Mouse (Mus musculus): ENCODE measurements around the gene Prkar1b. TPM values are rescaled to one million over a fixed set of nuclear protein-coding genes. Genes with fewer than 3 reads are reported as not detected.

Gene Prkar1b
- polyA plus RNA-seq, 1 experiment from 2014 or later = 14.4 TPM

GRCm38 (mm10) chr5:138997171-138997788 lies 152.5 kb downstream of the Prkar1b start, which contains the start of gene Pdgfa:
Gene Pdgfa (minus strand): TSS chr5:138997370.
- H3K9ac ChIP-seq (replicated peaks; ENCODE audit: low read depth) = no peak within 1 kb of the TSS; the same call in 1 of the 2 replicates
- peak within 1 kb of the TSS; percentile 97 for H3K27ac ChIP-seq (ENCODE audit: low read length)
- 6% methylated on average over 46 of the region's 48 CpGs for WGBS
- H3K9me3 ChIP-seq (ENCODE audit: low read length) = no peaks in the 10 kb centered on the region
- peak; percentile 91 for DNase-seq (ENCODE audit: low spot score)
- H3K4me1 ChIP-seq (ENCODE audit: insufficient read depth, low read depth, low read length) = peaks cover 37% of the 10 kb centered on the region
- peak within 1 kb of the TSS; percentile 92 for H3K4me2 ChIP-seq (replicated peaks; ENCODE audit: low read depth, low read length)
- no peaks in the 10 kb centered on the region for H3K36me3 ChIP-seq (ENCODE audit: insufficient read depth, low read length)
- H3K4me3 ChIP-seq (ENCODE audit: low read depth, low read length) = peak within 1 kb of the TSS; percentile 67
- peaks cover 29% of the 10 kb centered on the region; the same call in 1 of the 2 replicates for H3K27me3 ChIP-seq (replicated peaks; ENCODE audit: insufficient read depth, low read length)
- ATAC-seq = peak; percentile 20
- TF ChIP-seq CTCF (IDR thresholded peaks at IDR 0.05) = no peak
- no peak for TF ChIP-seq EP300 (IDR thresholded peaks at IDR 0.05)

GRCm38 (mm10) chr5:138996322-138997073 lies 153.3 kb downstream of the Prkar1b start:
- peaks cover 37% of the 10 kb centered on the region for H3K4me1 ChIP-seq (ENCODE audit: insufficient read depth, low read depth, low read length)
- peak overlapping the region; percentile 67 for H3K4me3 ChIP-seq (ENCODE audit: low read depth, low read length)
- 14% methylated on average over 24 of the region's 24 CpGs for WGBS
- H3K9me3 ChIP-seq (ENCODE audit: low read length) = no peaks in the 10 kb centered on the region
- DNase-seq (ENCODE audit: low spot score) (peak; percentile 59), ATAC-seq (peak; percentile 9; the same call in 1 of the 2 replicates)
- peak overlapping the region; percentile 97 for H3K27ac ChIP-seq (ENCODE audit: low read length)
- no peaks in the 10 kb centered on the region for H3K36me3 ChIP-seq (ENCODE audit: insufficient read depth, low read length)
- TF ChIP-seq EP300 (IDR thresholded peaks at IDR 0.05) (no peak), CTCF (IDR thresholded peaks at IDR 0.05) (peak; percentile 72)
- H3K9ac ChIP-seq (replicated peaks; ENCODE audit: low read depth) = no peak overlapping the region
- H3K27me3 ChIP-seq (replicated peaks; ENCODE audit: insufficient read depth, low read length) = peaks cover 29% of the 10 kb centered on the region; the same call in 1 of the 2 replicates
- peak overlapping the region; percentile 92 for H3K4me2 ChIP-seq (replicated peaks; ENCODE audit: low read depth, low read length)

GRCm38 (mm10) chr5:138995721-138996311 lies 154.0 kb downstream of the Prkar1b start:
- Histone ChIP-seq H3K4me2 (replicated peaks; ENCODE audit: low read depth, low read length) (peak overlapping the region; percentile 92), H3K4me1 (ENCODE audit: insufficient read depth, low read depth, low read length) (peaks cover 37% of the 10 kb centered on the region), H3K4me3 (ENCODE audit: low read depth, low read length) (peak overlapping the region; percentile 67), H3K27ac (ENCODE audit: low read length) (peak overlapping the region; percentile 97), H3K9me3 (ENCODE audit: low read length) (no peaks in the 10 kb centered on the region), H3K9ac (replicated peaks; ENCODE audit: low read depth) (peak overlapping the region; percentile 74), H3K36me3 (ENCODE audit: insufficient read depth, low read length) (no peaks in the 10 kb centered on the region), H3K27me3 (replicated peaks; ENCODE audit: insufficient read depth, low read length) (peaks cover 29% of the 10 kb centered on the region; the same call in 1 of the 2 replicates)
- DNase-seq (ENCODE audit: low spot score) = peak; percentile 93
- peak; percentile 75 for ATAC-seq
- WGBS = 4% methylated on average over 30 of the region's 52 CpGs
- TF ChIP-seq CTCF (IDR thresholded peaks at IDR 0.05) (peak; percentile 63), EP300 (IDR thresholded peaks at IDR 0.05) (peak; percentile 56; the same call in 1 of the 2 replicates)

- H3K27me3 ChIP-seq (replicated peaks; ENCODE audit: insufficient read depth, low read length) = peaks cover 29% of the 10 kb centered on the region; the same call in 1 of the 2 replicates
- no peaks in the 10 kb centered on the region for H3K36me3 ChIP-seq (ENCODE audit: insufficient read depth, low read length)
- peak; percentile 88 for DNase-seq (ENCODE audit: low spot score)
Observed at GRCm38 (mm10) chr5:138994786-138995720, 154.7 kb downstream of the Prkar1b start.

GRCm38 (mm10) chr5:138994108-138994785 lies 155.6 kb downstream of the Prkar1b start:
- H3K36me3 ChIP-seq (ENCODE audit: insufficient read depth, low read length) = no peaks in the 10 kb centered on the region
- peak; percentile 56 for DNase-seq (ENCODE audit: low spot score)
- no peaks in the 10 kb centered on the region for H3K9me3 ChIP-seq (ENCODE audit: low read length)
- peaks cover 29% of the 10 kb centered on the region; the same call in 1 of the 2 replicates for H3K27me3 ChIP-seq (replicated peaks; ENCODE audit: insufficient read depth, low read length)
- ATAC-seq = peak; percentile 18
- H3K4me2 ChIP-seq (replicated peaks; ENCODE audit: low read depth, low read length) = peak overlapping the region; percentile 92
- H3K4me3 ChIP-seq (ENCODE audit: low read depth, low read length) = peak overlapping the region; percentile 67
- peak overlapping the region; percentile 97 for H3K27ac ChIP-seq (ENCODE audit: low read length)
- H3K4me1 ChIP-seq (ENCODE audit: insufficient read depth, low read depth, low read length) = peaks cover 37% of the 10 kb centered on the region
- no peak for TF ChIP-seq EP300 (IDR thresholded peaks at IDR 0.05)
- TF ChIP-seq CTCF (IDR thresholded peaks at IDR 0.05) = no peak
- under 1% methylated on average over 43 of the region's 48 CpGs for WGBS
- peak overlapping the region; percentile 74 for H3K9ac ChIP-seq (replicated peaks; ENCODE audit: low read depth)

More at GRCm38 (mm10) chr5:138994786-138995720, 154.7 kb downstream of the Prkar1b start:
- TF ChIP-seq CTCF (IDR thresholded peaks at IDR 0.05) (0 out of 2 replicates have a peak, but pooled peaks have one; percentile 1), EP300 (IDR thresholded peaks at IDR 0.05) (no peak)
- WGBS = 0% methylated on average over 39 of the region's 127 CpGs
- Histone ChIP-seq H3K4me3 (ENCODE audit: low read depth, low read length) (peak overlapping the region; percentile 67), H3K4me1 (ENCODE audit: insufficient read depth, low read depth, low read length) (peaks cover 37% of the 10 kb centered on the region), H3K4me2 (replicated peaks; ENCODE audit: low read depth, low read length) (peak overlapping the region; percentile 92), H3K27ac (ENCODE audit: low read length) (peak overlapping the region; percentile 97), H3K9ac (replicated peaks; ENCODE audit: low read depth) (peak overlapping the region; percentile 74), H3K9me3 (ENCODE audit: low read length) (no peaks in the 10 kb centered on the region)
- ATAC-seq = peak; percentile 57

All from lung, postnatal 0 days (tissue).